Mouse (Mus musculus): ENCODE data around the gene Gigyf1.
A peak's percentile ranks its signal among the peaks of the same experiment; 100 is the strongest.

Gene Gigyf1

GRCm38 (mm10) chr5:137514811-137515210 is 3.5 kb upstream of the Gigyf1 start:
- DNase-seq: peak in 1 of 2 experiments; percentile 46

DNA sequence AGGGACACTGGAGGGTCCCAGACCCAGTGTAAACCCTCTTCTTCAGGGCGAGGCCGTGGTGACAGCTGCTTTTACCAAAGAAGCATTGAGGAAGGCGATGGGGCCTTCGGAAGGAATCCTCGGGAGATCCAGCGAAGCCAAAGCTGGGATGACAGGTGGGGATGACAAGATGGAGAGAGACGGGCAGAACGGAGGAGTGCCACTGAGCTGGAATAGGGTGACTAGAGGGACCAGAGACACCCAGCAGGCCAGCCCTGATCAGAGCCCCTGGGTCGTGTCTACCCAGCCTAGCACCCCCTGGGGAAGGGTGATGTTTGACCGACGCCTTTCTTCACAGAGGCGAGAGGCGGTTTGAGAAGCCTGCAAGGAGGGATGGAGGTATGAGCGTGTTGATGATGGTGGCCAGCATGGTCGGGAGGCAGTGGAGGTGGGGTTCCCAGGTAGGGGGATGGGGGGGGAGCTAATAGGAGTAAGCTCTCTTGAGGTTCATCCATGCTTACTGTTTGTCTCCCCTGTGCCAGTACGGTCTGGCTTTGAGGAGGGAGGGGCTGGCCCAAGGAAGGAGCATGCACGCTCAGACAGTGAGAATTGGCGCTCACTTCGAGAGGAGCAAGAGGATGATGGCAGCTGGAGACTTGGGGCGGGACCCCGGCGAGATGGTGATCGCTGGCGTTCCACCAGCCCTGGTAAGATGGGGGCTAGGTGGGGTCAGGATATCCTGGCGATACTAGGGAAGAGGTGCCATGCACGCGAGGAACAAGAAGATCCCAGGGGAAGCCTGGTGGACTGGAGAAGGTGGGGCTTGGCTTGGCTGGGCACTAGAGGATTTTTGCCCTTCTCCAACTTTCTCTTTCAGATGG is 1.6 kb downstream of the Gigyf1 start:
- DNase-seq: no peak

GRCm38 (mm10) chr5:137521861-137522260 is 3.5 kb downstream of the Gigyf1 start:
- no peak for DNase-seq

- DNase-seq: peak in 1 of 2 experiments; percentile 14
Observed at GRCm38 (mm10) chr5:137522711-137523110, 4.4 kb downstream of the Gigyf1 start.

DNA sequence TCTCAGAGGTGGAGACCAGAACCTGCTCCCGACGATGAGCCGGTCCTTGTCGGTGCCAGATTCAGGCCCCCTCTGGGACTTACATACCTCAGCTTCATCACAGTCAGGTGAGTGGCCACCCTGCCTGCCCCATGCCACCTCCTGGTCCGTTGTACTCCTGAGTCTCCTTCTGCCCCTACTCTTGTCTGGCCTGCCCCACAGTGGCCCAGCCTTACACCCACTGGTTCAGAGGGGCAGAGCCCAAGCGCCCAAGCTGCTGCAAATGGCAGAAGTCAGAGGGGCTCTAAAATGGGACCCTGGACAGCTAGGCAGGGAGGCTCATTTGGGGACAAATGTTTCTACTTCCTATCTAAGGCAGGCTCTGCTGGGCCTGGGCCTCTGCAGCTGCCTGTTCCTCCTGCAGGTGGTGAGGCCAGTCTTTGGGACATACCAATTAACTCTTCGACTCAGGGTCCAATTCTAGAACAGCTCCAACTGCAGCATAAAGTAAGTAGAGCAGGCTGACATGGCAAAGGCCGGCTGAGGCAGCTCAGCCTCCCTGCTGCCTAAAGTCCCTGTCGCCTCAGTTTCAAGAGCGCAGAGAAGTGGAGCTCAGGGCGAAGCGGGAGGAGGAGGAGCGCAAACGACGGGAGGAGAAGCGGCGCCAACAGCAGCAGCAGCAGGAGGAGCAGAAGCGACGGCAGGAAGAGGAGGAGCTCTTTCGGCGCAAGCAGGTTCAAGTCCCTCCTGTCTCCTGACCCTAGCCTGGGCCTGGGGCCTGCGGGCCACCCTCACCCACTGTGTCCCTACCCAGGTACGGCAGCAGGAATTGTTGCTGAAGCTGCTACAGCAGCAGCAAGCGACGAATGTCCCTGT is 5.3 kb downstream of the Gigyf1 start:
- DNase-seq: peak in 1 of 2 experiments; percentile 41

DNA sequence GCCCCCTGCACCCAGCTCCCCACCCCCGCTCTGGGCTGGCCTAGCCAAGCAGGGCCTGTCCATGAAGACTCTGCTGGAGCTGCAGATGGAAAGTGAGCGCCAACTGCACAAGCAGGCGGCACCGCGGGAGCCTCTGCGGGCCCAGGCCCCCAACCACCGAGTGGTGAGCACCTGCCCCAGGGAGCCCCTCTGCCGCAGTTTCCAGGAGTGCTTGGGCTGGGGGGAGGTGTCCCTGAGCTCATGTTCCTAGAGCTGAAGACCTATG is 5.8 kb downstream of the Gigyf1 start:
- no peak for DNase-seq

GRCm38 (mm10) chr5:137524671-137525070 is 6.3 kb downstream of the Gigyf1 start:
- peak; percentile 42 to 44 for DNase-seq

GRCm38 (mm10) chr5:137525511-137525910 is 7.2 kb downstream of the Gigyf1 start:
- DNase-seq: peak in 1 of 2 experiments; percentile 23

DNA sequence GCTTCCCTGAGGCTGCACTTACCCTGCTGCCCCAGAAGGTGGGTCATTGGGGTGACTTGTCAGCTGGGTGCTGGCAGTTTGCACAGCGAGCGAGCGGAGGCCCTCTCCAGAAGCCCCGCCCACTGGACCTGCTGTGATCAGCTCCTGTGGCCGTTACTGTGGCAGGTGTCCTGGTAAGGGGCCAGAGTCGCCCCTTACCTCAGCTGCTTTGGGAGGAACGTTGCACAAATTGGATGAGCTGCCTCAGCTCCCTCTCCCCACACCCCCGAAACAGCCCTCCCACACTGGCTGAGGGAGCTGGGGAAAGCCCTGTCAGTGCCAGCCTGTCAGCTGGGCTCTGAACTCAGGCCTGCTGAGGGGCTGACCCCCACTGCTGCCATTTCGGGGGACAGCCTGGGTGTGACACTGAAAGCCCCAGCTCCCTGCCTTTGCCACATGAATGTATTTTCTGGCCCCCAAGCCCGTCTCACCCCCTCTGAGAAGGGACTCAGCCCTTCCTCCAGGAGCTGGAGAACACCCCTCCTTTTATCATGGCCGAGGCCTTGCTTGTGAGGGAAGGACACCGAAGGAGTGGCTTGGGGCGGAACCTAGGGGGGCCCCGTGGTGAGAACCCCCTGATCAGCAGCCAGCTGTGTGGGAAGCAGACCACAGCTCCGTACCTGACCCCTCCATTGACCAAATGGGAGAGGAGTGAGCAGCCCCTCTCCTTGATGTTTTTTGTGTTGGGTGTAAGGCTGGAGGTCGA is 8.0 kb downstream of the Gigyf1 start:
- peak; percentile 57 to 74 for DNase-seq

DNA sequence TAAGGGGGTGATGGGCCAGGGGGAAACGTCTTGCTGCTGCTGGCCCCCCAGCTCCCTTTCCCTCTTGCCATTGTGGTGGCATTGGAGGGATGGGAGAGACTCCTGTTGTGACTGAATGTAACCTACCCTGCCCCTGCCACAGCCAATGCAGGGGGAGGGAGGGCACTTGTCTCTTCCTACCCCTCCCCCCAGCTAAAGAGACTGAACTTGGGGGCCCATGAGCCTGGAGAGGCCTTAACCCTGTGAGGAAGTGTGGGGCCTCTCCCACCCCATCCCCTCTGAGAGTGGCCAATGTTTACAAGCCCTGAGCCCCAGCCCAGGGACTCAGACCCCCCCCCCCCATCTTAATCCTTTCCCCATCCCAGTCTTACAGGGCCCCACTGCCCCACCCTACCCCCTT is 9.1 kb downstream of the Gigyf1 start:
- DNase-seq: no peak

- DNase-seq: peak in 1 of 2 experiments; percentile 46
Observed at GRCm38 (mm10) chr5:137528247-137528968, 10.1 kb downstream of the Gigyf1 start.

GRCm38 (mm10) chr5:137529221-137529995 is 11.1 kb downstream of the Gigyf1 start:
- peak in 1 of 2 experiments; percentile 57 for DNase-seq

DNA sequence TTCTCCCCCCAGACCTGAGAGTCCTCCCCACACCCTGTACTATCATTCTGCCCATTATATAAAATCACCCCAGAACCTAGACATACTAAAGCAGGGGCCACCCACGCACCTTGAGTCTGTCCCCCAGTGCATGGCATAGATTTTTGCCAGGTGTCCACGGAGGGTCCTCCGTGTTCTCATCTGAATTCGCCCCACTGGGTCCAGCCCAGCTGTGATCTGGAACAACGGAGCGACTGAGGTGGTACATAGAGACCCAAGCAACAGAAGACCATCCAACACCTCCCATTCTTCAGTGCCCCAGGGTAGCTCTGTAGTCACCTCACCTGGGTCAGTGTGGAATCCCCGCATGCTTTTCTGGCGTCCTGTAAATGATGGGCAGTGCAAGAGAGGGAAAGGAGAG is 11.7 kb downstream of the Gigyf1 start:
- DNase-seq: peak in 1 of 2 experiments; percentile 26

- peak; percentile 63 to 79 for DNase-seq
Observed at GRCm38 (mm10) chr5:137530588-137531413, 12.5 kb downstream of the Gigyf1 start.

DNA sequence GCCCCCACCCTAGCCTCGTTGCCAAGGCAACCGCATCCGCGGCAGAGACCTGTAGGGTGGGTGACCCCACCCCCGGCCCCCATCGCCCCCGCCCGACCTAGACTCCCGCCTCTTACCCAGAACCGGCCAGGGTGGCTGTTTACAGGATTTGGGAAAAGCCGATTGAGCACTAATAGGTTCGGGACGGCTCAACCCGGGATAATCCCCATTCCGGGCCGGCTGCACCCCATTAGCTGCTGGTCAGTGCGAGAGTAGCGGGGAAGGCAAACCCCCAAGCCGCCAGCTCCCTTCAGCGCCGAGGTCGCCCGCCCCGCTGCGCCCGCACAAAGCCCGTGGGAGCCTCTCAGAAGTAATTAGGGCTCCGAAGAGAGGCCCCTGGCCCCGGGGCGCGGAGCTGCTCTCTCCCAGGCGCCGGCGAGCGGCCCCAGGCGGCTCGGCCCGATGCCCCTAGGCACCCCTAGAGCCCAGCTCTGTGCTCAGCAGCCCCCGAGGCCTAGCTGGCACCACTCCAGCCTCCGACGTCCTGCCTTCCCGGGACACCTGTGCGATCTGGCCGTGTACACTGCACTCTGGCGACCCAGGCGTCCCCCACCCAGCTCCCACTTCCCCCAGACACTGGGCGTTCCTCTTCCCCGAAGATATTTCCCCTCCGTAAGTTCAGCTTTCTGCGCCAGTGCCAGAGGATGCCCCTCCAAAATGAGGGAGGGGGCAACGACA is 13.2 kb downstream of the Gigyf1 start:
- peak; percentile 67 to 79 for DNase-seq

DNA sequence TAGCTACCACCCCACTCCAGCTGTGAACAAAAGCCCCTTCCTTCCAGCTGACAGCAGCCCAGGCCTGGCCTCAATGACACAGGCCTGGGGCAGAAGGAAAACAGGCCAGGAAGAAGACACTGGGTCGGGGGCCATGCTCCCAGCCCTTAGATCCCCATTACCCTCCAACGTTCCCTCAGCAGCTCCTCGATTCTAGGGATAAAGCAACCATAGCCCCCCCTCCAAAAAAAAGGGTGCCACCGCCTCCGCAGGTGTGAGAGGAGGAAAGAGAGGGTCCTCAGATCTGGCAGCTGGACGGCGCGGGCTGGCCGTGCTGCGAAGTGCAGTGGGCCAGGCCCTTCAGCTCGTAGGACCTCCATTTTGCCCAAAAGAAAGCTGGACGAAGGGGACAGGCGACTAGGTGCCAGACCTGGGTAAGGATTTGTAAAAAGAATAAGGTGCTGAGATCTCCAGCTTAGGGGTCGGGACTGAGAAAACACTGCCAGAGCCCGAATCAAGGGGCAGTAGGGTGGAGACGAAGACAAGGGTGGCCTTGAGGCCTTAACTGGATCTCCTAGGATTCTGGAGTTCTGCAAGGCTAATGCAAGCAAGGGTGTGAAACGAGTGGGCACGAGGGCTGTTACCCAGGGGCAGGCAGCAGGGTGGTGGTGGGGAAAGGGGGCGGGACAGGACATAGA is 13.9 kb downstream of the Gigyf1 start:
- peak; percentile 49 to 57 for DNase-seq

DNA sequence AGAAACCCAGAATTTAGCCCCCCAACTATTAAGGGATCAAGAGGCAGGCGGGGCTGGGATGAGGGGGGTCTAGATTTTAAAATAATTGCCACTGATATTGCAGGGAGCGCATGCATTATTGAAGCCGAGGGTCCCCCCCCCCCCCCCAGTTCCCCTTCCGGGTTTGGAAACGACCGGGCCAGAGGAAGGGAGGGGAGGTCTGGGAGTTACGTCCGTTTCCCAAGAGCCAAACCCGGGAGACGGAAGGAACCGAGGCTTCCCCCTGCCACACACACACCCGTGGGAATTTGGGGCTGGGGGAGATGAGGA is 14.4 kb downstream of the Gigyf1 start:
- no peak for DNase-seq

- peak; percentile 97 to 99 for DNase-seq
Observed at GRCm38 (mm10) chr5:137533117-137533827, 14.9 kb downstream of the Gigyf1 start, which contains the start of the genes Epo and Gnb2. Epo (minus strand) TSS chr5:137533242. Gnb2 (minus strand) TSS chr5:137533510.

DNA sequence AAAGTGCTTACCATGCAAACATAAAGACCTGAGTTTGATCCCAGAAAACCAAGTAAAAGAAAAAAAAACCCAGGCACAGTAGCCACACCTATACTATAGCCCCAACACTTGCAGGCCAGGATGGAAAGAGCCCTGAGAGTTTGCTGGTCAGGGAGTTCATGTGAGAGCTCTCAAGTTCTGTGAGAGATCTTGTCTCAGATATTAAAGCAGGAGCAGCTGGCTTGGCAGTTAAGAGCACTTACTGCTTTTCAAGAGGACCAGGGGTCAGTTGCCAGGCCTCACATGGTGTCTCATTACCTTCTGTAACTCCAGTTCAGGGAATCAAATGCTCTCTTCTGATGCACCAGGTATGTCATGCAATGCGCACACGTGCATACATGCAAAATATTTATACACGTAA is 16.4 kb downstream of the Gigyf1 start:
- peak in 1 of 2 experiments; percentile 6 for DNase-seq
